In genomic region chr5:29736942-29737341, GRCm38 (mm10) we compare ENCODE assay signal across 8 mouse cellular contexts. TPM values are rescaled to one million over a fixed set of nuclear protein-coding genes. Genes with fewer than 3 reads are reported as not detected.
A peak's percentile ranks its signal among the peaks of the same experiment; 100 is the strongest.
DNase-seq lines count a peak whose midpoint lies in the region; ATAC-seq and TF ChIP-seq lines count a peak whose summit lies in the region.

No protein-coding gene starts in this region.

- ATAC-seq in lung, embryonic 14.5 days (ENCODE audit: insufficient read depth), result no peak
- no peak for ATAC-seq in limb, embryonic 12.5 days (ENCODE audit: insufficient number of reproducible peaks, insufficient read depth, low FRiP score, low TSS enrichment, low read depth)

- H3K27ac ChIP-seq in lung, embryonic 14.5 days (ENCODE audit: low read depth), result no peak overlapping the region
- H3K27ac ChIP-seq in embryonic facial prominence, embryonic 10.5 days (replicated peaks), result peak overlapping the region; percentile 95; the same call in 1 of the 2 replicates
- no peak overlapping the region for H3K27ac ChIP-seq in limb, embryonic 12.5 days
- peak overlapping the region; percentile 99; the same call in 1 of the 2 replicates for H3K27ac ChIP-seq in small intestine, adult 2 months (ENCODE audit: insufficient read depth, low read depth, low read length)

- no peaks in the 10 kb centered on the region for H3K36me3 ChIP-seq in lung, embryonic 14.5 days (ENCODE audit: insufficient read depth)
- H3K36me3 ChIP-seq in embryonic facial prominence, embryonic 10.5 days (replicated peaks), result peaks cover 11% of the 10 kb centered on the region
- H3K36me3 ChIP-seq in limb, embryonic 12.5 days, result peaks cover under 1% of the 10 kb centered on the region; the same call in 1 of the 2 replicates
- H3K36me3 ChIP-seq in small intestine, adult 2 months (ENCODE audit: control insufficient read depth, insufficient read depth, low read length), result no peaks in the 10 kb centered on the region

- H3K27me3 ChIP-seq in lung, embryonic 14.5 days (ENCODE audit: insufficient read depth, low read length), result no peaks in the 10 kb centered on the region
- no peaks in the 10 kb centered on the region for H3K27me3 ChIP-seq in embryonic facial prominence, embryonic 10.5 days (replicated peaks; ENCODE audit: low read depth, poor library complexity, severe bottlenecking)
- no peaks in the 10 kb centered on the region for H3K27me3 ChIP-seq in limb, embryonic 12.5 days
- H3K27me3 ChIP-seq in small intestine, adult 2 months (ENCODE audit: control insufficient read depth, insufficient read depth, low read length), result no peaks in the 10 kb centered on the region

- H3K4me2 ChIP-seq in lung, embryonic 14.5 days, result peak overlapping the region; percentile 80
- peak overlapping the region; percentile 80 for H3K4me2 ChIP-seq in limb, embryonic 12.5 days

- H3K4me1 ChIP-seq in lung, embryonic 14.5 days (ENCODE audit: insufficient read depth), result peaks cover 2% of the 10 kb centered on the region; the same call in 1 of the 2 replicates
- H3K4me1 ChIP-seq in embryonic facial prominence, embryonic 10.5 days, result peaks cover 24% of the 10 kb centered on the region
- H3K4me1 ChIP-seq in limb, embryonic 12.5 days (replicated peaks), result peaks cover 23% of the 10 kb centered on the region
- H3K4me1 ChIP-seq in small intestine, adult 2 months (ENCODE audit: control insufficient read depth, insufficient read depth, insufficient read length, low read length), result peaks cover 16% of the 10 kb centered on the region; the same call in 1 of the 2 replicates

- TF ChIP-seq CTCF in lung, embryonic 14.5 days (IDR thresholded peaks at IDR 0.05; ENCODE audit: low read depth), result no peak
- TF ChIP-seq CTCF in small intestine, adult 2 months (IDR thresholded peaks at IDR 0.05; ENCODE audit: extremely low read depth, insufficient read length, insufficient replicate concordance, low read depth, low read length), result no peak

- H3K9me3 ChIP-seq in lung, embryonic 14.5 days (ENCODE audit: low read depth, low read length), result no peaks in the 10 kb centered on the region
- H3K9me3 ChIP-seq in embryonic facial prominence, embryonic 10.5 days, result no peaks in the 10 kb centered on the region
- no peaks in the 10 kb centered on the region for H3K9me3 ChIP-seq in limb, embryonic 12.5 days

- peak overlapping the region; percentile 97 for H3K9ac ChIP-seq in lung, embryonic 14.5 days
- H3K9ac ChIP-seq in limb, embryonic 12.5 days (replicated peaks), result peak overlapping the region; percentile 96

- DNase-seq in lung, embryonic 14.5 days, result peak; percentile 4
- no peak for DNase-seq in lung, postnatal 36 days
- no peak for DNase-seq in embryonic facial prominence, embryonic 10.5 days (ENCODE audit: low spot score)
- no peak for DNase-seq in embryo, embryonic 11 days
- no peak for DNase-seq in cerebellum, adult 11-12 months
- no peak for DNase-seq in frontal cortex, postnatal 14 days (ENCODE audit: low spot score in 2 of 2)

- no peak for TF ChIP-seq POLR2A in small intestine, adult 2 months (IDR thresholded peaks at IDR 0.05; ENCODE audit: low read depth, low read length)

- H3K4me3 ChIP-seq in lung, embryonic 14.5 days (ENCODE audit: low read depth, low read length), result peak overlapping the region; percentile 96
- H3K4me3 ChIP-seq in embryonic facial prominence, embryonic 10.5 days, result peak overlapping the region; percentile 99
- H3K4me3 ChIP-seq in limb, embryonic 12.5 days (replicated peaks), result peak overlapping the region; percentile 97
- H3K4me3 ChIP-seq in small intestine, adult 2 months (ENCODE audit: low read depth, low read length), result peak overlapping the region; percentile 13; the same call in 1 of the 2 replicates

- 45% methylated on average over 9 of the region's 9 CpGs for WGBS in lung, embryonic 14.5 days
- 71% methylated on average over 9 of the region's 9 CpGs for WGBS in embryonic facial prominence, embryonic 10.5 days
- 65% methylated on average over 9 of the region's 9 CpGs for WGBS in limb, embryonic 12.5 days
- 13% methylated on average over 9 of the region's 9 CpGs for WGBS in small intestine, adult 2 months

RNA-seq across cellular contexts. Expression of gene Gm5129, which starts 1.2 kb away (rescaled TPM):
- polyA plus RNA-seq in lung, embryonic 14.5 days (2014; fragmentation: Nextera tagmentation; extraction: Ambion mirVana), result not detected in 2 replicates
- polyA plus RNA-seq in embryonic facial prominence, embryonic 10.5 days (2016; fragmentation: Nextera tagmentation; extraction: Ambion mirVana), result not detected in 2 replicates
- polyA plus RNA-seq in limb, embryonic 12.5 days (2016; fragmentation: Nextera tagmentation; extraction: Ambion mirVana), result not detected in 2 replicates
- not detected in 2 replicates for polyA plus RNA-seq in small intestine, adult 2 months (2012; rRNA removed)

RNA-seq across cellular contexts. Expression of gene Dnajb6, which starts 1.5 kb away (rescaled TPM):
- polyA plus RNA-seq in lung, embryonic 14.5 days (2014; fragmentation: Nextera tagmentation; extraction: Ambion mirVana), result 143 and 146 TPM in 2 replicates
- 173 and 181 TPM in 2 replicates for polyA plus RNA-seq in embryonic facial prominence, embryonic 10.5 days (2016; fragmentation: Nextera tagmentation; extraction: Ambion mirVana)
- polyA plus RNA-seq in limb, embryonic 12.5 days (2016; fragmentation: Nextera tagmentation; extraction: Ambion mirVana), result 173 and 176 TPM in 2 replicates
- polyA plus RNA-seq in small intestine, adult 2 months (2012; rRNA removed), result 8.4 and 21.7 TPM in 2 replicates

Comparison
In these comparisons a context has a peak if more than half of its experiments do, and no peak if none do; other contexts are left out.
1. H3K27ac ChIP-seq: peak in embryonic facial prominence, embryonic 10.5 days (single experiment) and small intestine, adult 2 months (single experiment); none in lung, embryonic 14.5 days (single experiment) and limb, embryonic 12.5 days (single experiment).
2. H3K4me3 ChIP-seq: peak in every context shown above with its lines; median percentile 99 in embryonic facial prominence, embryonic 10.5 days; 97 in limb, embryonic 12.5 days; 96 in lung, embryonic 14.5 days; 13 in small intestine, adult 2 months.